Mouse (Mus musculus): ENCODE data around the gene Cnih3. TPM values are rescaled to one million over a fixed set of nuclear protein-coding genes. Genes with fewer than 3 reads are reported as not detected.

Cnih3 gene
- not detected for polyA plus RNA-seq (2014; fragmentation: Illumina TruSeq; extraction: RNeasy Lipid Tissue Mini Kit (QIAGEN cat#74804); ENCODE audit: low read depth, low replicate concordance)

DNA sequence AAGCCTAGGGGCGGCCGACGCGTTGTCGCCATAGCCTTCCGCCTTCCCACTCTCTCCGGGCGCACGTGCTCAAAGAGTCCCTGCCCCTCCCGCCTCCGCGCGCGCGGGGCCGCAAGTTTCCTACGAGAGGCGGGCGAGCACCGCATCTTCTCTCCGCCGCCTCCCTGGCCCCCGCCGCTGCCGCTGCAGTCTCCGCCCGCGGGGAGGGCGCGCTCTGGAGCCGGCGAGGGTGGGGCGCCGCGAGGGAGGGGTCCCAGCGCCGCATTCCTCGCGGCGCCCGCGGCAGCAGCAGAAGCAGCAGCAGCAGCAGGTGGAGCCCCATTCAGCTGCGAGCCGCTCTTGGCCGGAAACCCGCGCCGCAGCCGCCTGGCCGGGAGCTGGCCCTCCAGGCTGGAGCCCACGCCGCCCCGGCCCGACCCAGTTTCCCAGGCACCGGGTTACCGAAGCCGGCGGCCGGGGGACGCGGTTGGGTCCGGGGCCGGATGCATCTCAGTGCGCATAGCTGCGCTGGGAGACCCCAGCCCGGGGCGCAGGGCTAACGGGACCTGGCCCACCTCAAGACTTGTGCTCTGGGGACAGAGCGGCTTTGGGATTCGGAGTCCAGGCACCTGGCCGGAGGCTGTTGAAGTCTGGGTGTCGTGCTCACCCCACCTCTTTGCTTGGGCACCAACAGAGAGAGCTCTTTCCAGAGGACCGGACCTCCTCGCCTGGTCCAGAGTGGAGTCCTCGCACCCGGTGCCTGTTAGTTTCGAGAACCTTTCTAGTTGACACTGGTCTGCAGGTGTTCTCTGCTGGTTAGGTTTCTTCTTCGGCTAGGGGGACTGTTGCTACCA, at the start of gene Cnih3:
TSS of gene Cnih3 (plus strand) at position 262 of the 833 bp plus-strand sequence.

Other genes with a start within 250 kb of the Cnih3 start
- gene Nvl, start 208.4 kb upstream of the Cnih3 start, polyA plus RNA-seq (2014; fragmentation: Illumina TruSeq; extraction: RNeasy Lipid Tissue Mini Kit (QIAGEN cat#74804); ENCODE audit: low read depth, low replicate concordance): 15.6 TPM
- gene Cnih4, start 207.9 kb upstream of the Cnih3 start, polyA plus RNA-seq (2014; fragmentation: Illumina TruSeq; extraction: RNeasy Lipid Tissue Mini Kit (QIAGEN cat#74804); ENCODE audit: low read depth, low replicate concordance): 64.2 TPM
- gene Wdr26, start 140.6 kb upstream of the Cnih3 start, polyA plus RNA-seq (2014; fragmentation: Illumina TruSeq; extraction: RNeasy Lipid Tissue Mini Kit (QIAGEN cat#74804); ENCODE audit: low read depth, low replicate concordance): 210 TPM
- not detected for gene Ccdc121, start 158.8 kb downstream of the Cnih3 start, polyA plus RNA-seq (2014; fragmentation: Illumina TruSeq; extraction: RNeasy Lipid Tissue Mini Kit (QIAGEN cat#74804); ENCODE audit: low read depth, low replicate concordance)
- gene Dnah14, start 223.9 kb downstream of the Cnih3 start, polyA plus RNA-seq (2014; fragmentation: Illumina TruSeq; extraction: RNeasy Lipid Tissue Mini Kit (QIAGEN cat#74804); ENCODE audit: low read depth, low replicate concordance): 73.3 TPM

Measured in testis, adult 10 weeks (tissue).